Mouse (Mus musculus) liver, adult (tissue): ENCODE results near the gene Patz1.

Experiments used
- GATA4 ChIP-seq: IDR thresholded peaks from 2 replicates; pipeline ENCODE4 v1.6.1; 2014; ENCODE audit warnings: mild to moderate bottlenecking, low read length; ENCODE audit not compliant: insufficient replicate concordance

The Patz1 gene

GRCm38 (mm10) chr11:3352990-3353585 is 64.4 kb downstream of the Patz1 start:
- TF ChIP-seq GATA4 = no peak
